Mouse (Mus musculus): ENCODE results near the gene Supt5. TPM values are rescaled to one million over a fixed set of nuclear protein-coding genes. Genes with fewer than 3 reads are reported as not detected.

The Supt5 gene
- total and polyA plus RNA-seq, 3 experiments: 35.5 to 111 (median 67.3) TPM

DNA sequence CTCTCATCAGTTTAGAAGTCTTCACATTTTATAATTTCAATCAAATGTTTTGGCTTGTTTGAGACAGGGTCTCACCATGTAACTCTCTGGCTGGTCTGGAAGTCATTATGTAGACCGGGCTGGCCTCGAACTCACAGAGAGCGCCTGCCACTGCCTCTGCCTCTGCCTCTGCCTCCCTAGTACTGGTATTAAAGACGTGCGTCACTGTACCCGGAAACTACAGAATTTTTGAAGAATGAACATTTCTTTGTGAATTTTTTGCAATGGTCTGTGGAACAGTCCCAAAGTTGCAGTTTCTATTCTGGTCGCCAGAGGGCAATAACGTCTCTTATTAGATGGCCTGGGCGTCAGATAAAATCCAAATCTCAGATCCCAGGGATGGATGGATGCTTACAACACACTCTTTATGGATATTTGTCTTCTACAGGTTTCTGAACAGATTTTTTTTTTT, 34.6 kb upstream of the Supt5 start:
- in situ Hi-C loops (cut with MboI; ENCODE audit: low pct_ligation_motif_present, low pct_unique_long_range_greater_than_20kb, low sequenced_read_pairs): no loop called here
- Histone ChIP-seq H3K9me3 (replicated peaks; ENCODE audit: low read length) (no peaks in the 10 kb centered on the region), H3K4me3 (replicated peaks in 1 of 3; ENCODE audit: low read depth in 2 of 3, low read length in 2 of 3, poor library complexity in 1 of 3) (peak overlapping the region; percentile 39 to 70 (median 50)), H3K36me3 (replicated peaks in 1 of 2; ENCODE audit: control insufficient read depth in 1 of 2, insufficient read depth in 1 of 2, low read length in 1 of 2) (peaks cover 9 to 31% of the 10 kb centered on the region in 2 experiments), H3K4me1 (ENCODE audit: control insufficient read depth in 1 of 2, insufficient read depth in 2 of 2) (peaks cover 9 to 45% of the 10 kb centered on the region in 2 experiments), H3K4me2 (ENCODE audit: insufficient read depth, low read depth, poor library complexity, severe bottlenecking) (peak overlapping the region; percentile 67; the same call in 1 of the 2 replicates), H3K79me2 (replicated peaks; ENCODE audit: control insufficient read depth, extremely low read depth, insufficient read depth, poor library complexity, severe bottlenecking) (peaks cover 19% of the 10 kb centered on the region), H3K27me3 (replicated peaks) (no peaks in the 10 kb centered on the region), H3K9ac (ENCODE audit: insufficient read depth, low read depth) (peak overlapping the region; percentile 61), H3K27ac (ENCODE audit: insufficient read depth, low read depth) (peak overlapping the region; percentile 55)
- dilution Hi-C loops (cut with MboI; ENCODE audit: extremely low pct_ligation_motif_present, extremely low pct_unique_long_range_greater_than_20kb, low sequenced_read_pairs): no loop called here
- TF ChIP-seq PAX5 (IDR thresholded peaks at IDR 0.05; ENCODE audit: low read length): no peak
- TF ChIP-seq E2F4 (IDR thresholded peaks at IDR 0.05; ENCODE audit: insufficient replicate concordance, low read depth, low read length): no peak
- no peak for TF ChIP-seq UBTF (IDR thresholded peaks at IDR 0.05; ENCODE audit: low read depth, low read length)
- TF ChIP-seq NELFE (IDR thresholded peaks at IDR 0.05; ENCODE audit: low read depth, low read length): 0 out of 2 replicates have a peak, but pooled peaks have one; percentile 27
- TF ChIP-seq CHD2 (IDR thresholded peaks at IDR 0.05; ENCODE audit: low read length): no peak
- 0 out of 2 replicates have a peak, but pooled peaks have one; percentile 56 for TF ChIP-seq MYC (IDR thresholded peaks at IDR 0.05; ENCODE audit: low read depth, low read length)
- TF ChIP-seq MAZ (IDR thresholded peaks at IDR 0.05; ENCODE audit: low read depth, low read length): 0 out of 2 replicates have a peak, but pooled peaks have one; percentile 36
- peak; percentile 77 for TF ChIP-seq ZNF384 (IDR thresholded peaks at IDR 0.05; ENCODE audit: low read depth, low read length)
- no peak for TF ChIP-seq ELF1 (IDR thresholded peaks at IDR 0.05; ENCODE audit: low read depth, low read length)
- no peak; the same call in 1 of the 2 replicates for TF ChIP-seq MEF2A (IDR thresholded peaks at IDR 0.05; ENCODE audit: borderline replicate concordance, low read depth, low read length)
- TF ChIP-seq ZKSCAN1 (IDR thresholded peaks at IDR 0.05; ENCODE audit: borderline replicate concordance, low read depth, low read length): no peak
- TF ChIP-seq POLR2A (IDR thresholded peaks at IDR 0.05; ENCODE audit: low read depth, low read length): no peak
- peak; percentile 40; the same call in 1 of the 2 replicates for TF ChIP-seq BHLHE40 (IDR thresholded peaks at IDR 0.05; ENCODE audit: low read depth, low read length)
- TF ChIP-seq JUND (conservative IDR thresholded peaks at IDR 0.05; ENCODE audit: low read depth, low read length): 0 out of 2 replicates have a peak, but pooled peaks have one; percentile 36
- TF ChIP-seq JUN (IDR thresholded peaks at IDR 0.05; ENCODE audit: insufficient read depth, low read depth, low read length): no peak
- peak; percentile 75 for TF ChIP-seq IRF4 (IDR thresholded peaks at IDR 0.05; ENCODE audit: low read depth, low read length)
- no peak for TF ChIP-seq KAT2A (IDR thresholded peaks at IDR 0.05; ENCODE audit: insufficient replicate concordance, low read length)
- no peak for TF ChIP-seq POLR2AphosphoS2 (IDR thresholded peaks at IDR 0.05; ENCODE audit: low read depth, low read length)
- TF ChIP-seq CTCF (conservative IDR thresholded peaks at IDR 0.05 in 1 of 2, IDR thresholded peaks at IDR 0.05 in 1 of 2; ENCODE audit: low read depth in 2 of 2, low read length in 2 of 2): peak; percentile 74 to 93; a peak in 3 of 4 replicates
- TF ChIP-seq ZMIZ1 (IDR thresholded peaks at IDR 0.05; ENCODE audit: low read depth, low read length): no peak
- peak; percentile 28; the same call in 1 of the 2 replicates for TF ChIP-seq ETS1 (conservative IDR thresholded peaks at IDR 0.05; ENCODE audit: low read depth, low read length)
- no peak; the same call in none of the 2 replicates for TF ChIP-seq HCFC1 (IDR thresholded peaks at IDR 0.05; ENCODE audit: low read depth, low read length)
- TF ChIP-seq SMC3 (IDR thresholded peaks at IDR 0.05; ENCODE audit: low read depth, low read length): peak; percentile 97
- no peak for TF ChIP-seq MAFK (IDR thresholded peaks at IDR 0.05; ENCODE audit: insufficient replicate concordance, low read length)
- 0 out of 2 replicates have a peak, but pooled peaks have one; percentile 4 for TF ChIP-seq MAX (IDR thresholded peaks at IDR 0.05; ENCODE audit: low read length)
- no peak for TF ChIP-seq GABPA (IDR thresholded peaks at IDR 0.05; ENCODE audit: insufficient replicate concordance, low read depth, low read length)
- TF ChIP-seq SIN3A (IDR thresholded peaks at IDR 0.05; ENCODE audit: low read length): peak; percentile 60; the same call in 1 of the 2 replicates
- no peak for TF ChIP-seq USF1 (IDR thresholded peaks at IDR 0.05; ENCODE audit: low read depth, low read length)
- TF ChIP-seq RCOR1 (conservative IDR thresholded peaks at IDR 0.05; ENCODE audit: low read depth, low read length): no peak
- TF ChIP-seq MXI1 (IDR thresholded peaks at IDR 0.05; ENCODE audit: low read depth, low read length): 0 out of 2 replicates have a peak, but pooled peaks have one; percentile 49
- no peak for TF ChIP-seq CHD1 (IDR thresholded peaks at IDR 0.05; ENCODE audit: low read depth, low read length)
- no peak for TF ChIP-seq TBP (conservative IDR thresholded peaks at IDR 0.05; ENCODE audit: low read depth, low read length)
- TF ChIP-seq TCF12 (IDR thresholded peaks at IDR 0.05; ENCODE audit: low read depth, low read length): no peak; the same call in 1 of the 2 replicates
- no peak for TF ChIP-seq EP300 (IDR thresholded peaks at IDR 0.05; ENCODE audit: low read length)
- peak; percentile 92 for TF ChIP-seq ZC3H11A (IDR thresholded peaks at IDR 0.05; ENCODE audit: low read depth, low read length)
- no peak for TF ChIP-seq USF2 (conservative IDR thresholded peaks at IDR 0.05; ENCODE audit: low read depth, low read length)
- peak; percentile 93 for TF ChIP-seq RAD21 (IDR thresholded peaks at IDR 0.05; ENCODE audit: low read depth, low read length)
- no peak; the same call in 1 of the 2 replicates for TF ChIP-seq NRF1 (IDR thresholded peaks at IDR 0.05; ENCODE audit: low read depth, low read length)
- DNase-seq (ENCODE audit: extremely low read depth): peak; percentile 93
